Mouse (Mus musculus) C2C12 (cell line): ENCODE results near the gene Dnaaf1. TPM values are rescaled to one million over a fixed set of nuclear protein-coding genes. Genes with fewer than 3 reads are reported as not detected.

ENCODE experiments used
- H3K27me3 ChIP-seq: one replicate; pipeline ENCODE4 v1.6.1; 2011; ENCODE audit not compliant: control insufficient read depth, insufficient read depth, insufficient read length
- H3K36me3 ChIP-seq: one replicate; pipeline ENCODE4 v1.6.1; 2011; ENCODE audit not compliant: control insufficient read depth, insufficient read depth
- H3K4me3 ChIP-seq: one replicate; pipeline ENCODE4 v1.5.1; 2011; ENCODE audit warnings: mild to moderate bottlenecking, control low read depth; ENCODE audit not compliant: poor library complexity, insufficient read depth, severe bottlenecking
- H3K79me2 ChIP-seq: one replicate; pipeline ENCODE4 v1.6.1; 2011; ENCODE audit not compliant: control insufficient read depth, insufficient read depth
- H3K79me3 ChIP-seq: one replicate; pipeline ENCODE4 v1.6.1; 2011; ENCODE audit warnings: low read depth, control low read depth
- H3ac ChIP-seq: one replicate; pipeline ENCODE3; 2011; ENCODE audit warnings: low read depth; ENCODE audit not compliant: control insufficient read depth, insufficient read length
- CEBPB ChIP-seq: IDR thresholded peaks from one replicate; pipeline ENCODE4 v1.6.1; 2011; ENCODE audit warnings: low read depth, mild to moderate bottlenecking, control low read depth, moderate library complexity
- CTCF ChIP-seq: IDR thresholded peaks from one replicate; pipeline ENCODE4 v1.5.1; 2011; ENCODE audit not compliant: control insufficient read depth, insufficient read depth, insufficient read length
- FOSL1 ChIP-seq: IDR thresholded peaks from one replicate; pipeline ENCODE4 v1.8.0; 2011; ENCODE audit warnings: mild to moderate bottlenecking, low read length; ENCODE audit not compliant: poor library complexity, insufficient read depth, severe bottlenecking
- MAX ChIP-seq: IDR thresholded peaks from one replicate; pipeline ENCODE4 v1.6.1; 2011; ENCODE audit warnings: mild to moderate bottlenecking, control low read depth
- MYOD1 ChIP-seq: IDR thresholded peaks from one replicate; pipeline ENCODE4 v1.6.1; 2011; ENCODE audit warnings: low read depth; ENCODE audit not compliant: control insufficient read depth, insufficient read length
- MYOG ChIP-seq: IDR thresholded peaks from one replicate; pipeline ENCODE4 v1.6.1; 2011; ENCODE audit not compliant: control insufficient read depth, insufficient read length; ENCODE audit errors: extremely low read depth
- USF1 ChIP-seq: IDR thresholded peaks from one replicate; pipeline ENCODE4 v1.6.1; 2011; ENCODE audit warnings: low read depth, mild to moderate bottlenecking, control low read depth, moderate library complexity
- polyA plus RNA-seq: library from polyadenylated mRNA; unstranded; fragments of >200 nt; fragmentation: generic; extraction: Trizol; gene quantifications from one replicate; pipeline ENCODE4 v1.2.1, GENCODE M21; 2012; ENCODE audit warnings: missing spikeins

The Dnaaf1 gene
- polyA plus RNA-seq, 1 experiment: 0.01 TPM

DNA sequence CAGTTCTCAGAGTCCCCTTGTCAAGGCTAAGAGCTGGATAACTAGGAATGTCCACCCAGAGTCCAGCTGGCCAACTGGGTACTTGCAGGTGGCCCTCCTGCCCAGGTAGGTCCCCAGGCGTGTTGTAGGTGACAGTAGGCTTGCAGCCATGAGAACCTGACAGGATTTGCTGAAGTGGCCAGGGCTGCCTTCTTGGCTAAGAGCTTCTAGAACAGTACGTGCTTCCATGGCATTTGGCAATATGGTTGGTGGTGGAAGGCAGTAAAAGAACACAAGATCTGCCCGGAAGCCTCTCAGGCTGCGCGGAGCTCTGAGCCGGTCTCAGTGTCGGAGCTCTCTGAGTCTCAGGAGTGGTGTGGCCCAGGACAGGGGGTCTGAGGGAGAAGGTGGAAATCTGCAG is 49.9 kb downstream of the Dnaaf1 start:
- Histone ChIP-seq H3K27me3 (peaks cover 83% of the 10 kb centered on the region), H3K79me3 (no peaks in the 10 kb centered on the region)
- TF ChIP-seq MYOG (no peak), USF1 (no peak), MAX (no peak)

DNA sequence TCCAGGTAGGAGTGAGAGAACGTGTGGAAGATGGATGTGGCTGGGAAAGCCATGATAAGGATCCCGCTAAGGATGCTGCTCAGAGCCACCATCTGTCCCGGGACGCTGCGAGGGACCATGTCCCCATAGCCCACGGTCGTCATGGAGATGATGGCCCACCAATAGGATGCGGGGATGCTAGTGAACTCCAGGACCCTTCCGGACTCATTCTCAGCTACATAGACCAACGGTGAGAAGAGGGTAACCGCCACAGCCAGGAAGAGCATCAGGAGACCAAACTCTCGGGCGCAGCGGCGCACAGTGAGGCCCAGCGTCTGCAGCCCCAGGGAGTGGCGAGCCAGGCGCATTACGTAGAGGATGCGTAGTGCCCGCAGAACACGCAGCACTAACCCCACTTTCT is 50.8 kb downstream of the Dnaaf1 start:
- no peaks in the 10 kb centered on the region for H3K36me3 ChIP-seq
- H3K27me3 ChIP-seq: peaks cover 89% of the 10 kb centered on the region
- H3ac ChIP-seq: no peak overlapping the region
- no peaks in the 10 kb centered on the region for H3K79me3 ChIP-seq
- no peak overlapping the region for H3K4me3 ChIP-seq
- TF ChIP-seq MAX (no peak), USF1 (no peak), FOSL1 (no peak), MYOD1 (no peak)
- no peaks in the 10 kb centered on the region for H3K79me2 ChIP-seq

More for the DNA sequence above, 49.9 kb downstream of the Dnaaf1 start:
- Histone ChIP-seq H3K4me3 (no peak overlapping the region), H3K79me2 (no peaks in the 10 kb centered on the region), H3ac (no peak overlapping the region), H3K36me3 (no peaks in the 10 kb centered on the region)

- TF ChIP-seq CEBPB (no peak), MAX (no peak), MYOD1 (no peak), FOSL1 (no peak), MYOG (no peak)
- H3ac ChIP-seq: no peak overlapping the region
- H3K36me3 ChIP-seq: no peaks in the 10 kb centered on the region
- no peaks in the 10 kb centered on the region for H3K79me3 ChIP-seq
- no peaks in the 10 kb centered on the region for H3K79me2 ChIP-seq
- peaks cover 87% of the 10 kb centered on the region for H3K27me3 ChIP-seq
- H3K4me3 ChIP-seq: no peak overlapping the region
Observed at GRCm38 (mm10) chr8:119627199-119627598, 52.2 kb downstream of the Dnaaf1 start.

- no peaks in the 10 kb centered on the region for H3K79me2 ChIP-seq
- no peaks in the 10 kb centered on the region for H3K36me3 ChIP-seq
- H3ac ChIP-seq: no peak overlapping the region
- no peak overlapping the region for H3K4me3 ChIP-seq
- peaks cover 87% of the 10 kb centered on the region for H3K27me3 ChIP-seq
- no peaks in the 10 kb centered on the region for H3K79me3 ChIP-seq
- no peak for TF ChIP-seq CEBPB
- no peak for TF ChIP-seq USF1
- TF ChIP-seq MYOG: no peak
- no peak for TF ChIP-seq MYOD1
- TF ChIP-seq CTCF: no peak
Observed at GRCm38 (mm10) chr8:119627613-119628359, 52.8 kb downstream of the Dnaaf1 start.

GRCm38 (mm10) chr8:119630841-119631240 is 55.8 kb downstream of the Dnaaf1 start:
- no peaks in the 10 kb centered on the region for H3K79me3 ChIP-seq
- no peak overlapping the region for H3ac ChIP-seq
- no peaks in the 10 kb centered on the region for H3K36me3 ChIP-seq
- H3K79me2 ChIP-seq: no peaks in the 10 kb centered on the region
- TF ChIP-seq FOSL1 (no peak), MYOD1 (no peak), CEBPB (no peak), MYOG (no peak), USF1 (no peak), CTCF (no peak), MAX (no peak)
- no peak overlapping the region for H3K4me3 ChIP-seq
- H3K27me3 ChIP-seq: peaks cover 87% of the 10 kb centered on the region

DNA sequence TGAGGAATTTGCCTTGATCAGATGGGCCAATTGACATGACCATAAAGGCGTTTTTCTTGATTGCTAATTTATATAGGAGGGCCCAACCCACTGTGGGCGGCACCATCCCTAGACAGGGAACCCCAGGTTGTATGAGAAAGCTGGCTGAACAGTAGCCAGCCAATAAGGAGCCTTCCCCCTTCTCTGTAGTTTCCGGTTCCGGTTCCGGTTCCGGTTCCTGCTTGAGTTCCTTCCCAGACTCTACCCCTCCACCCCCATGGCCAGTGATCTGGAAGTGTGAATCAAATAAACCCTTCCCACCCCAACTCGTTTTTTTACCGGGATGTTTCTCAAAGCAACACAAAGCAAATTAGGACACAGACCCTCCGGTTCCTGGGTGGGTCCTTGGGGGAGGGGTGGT is 57.2 kb downstream of the Dnaaf1 start:
- Histone ChIP-seq H3ac (no peak overlapping the region), H3K4me3 (no peak overlapping the region), H3K79me2 (no peaks in the 10 kb centered on the region), H3K79me3 (no peaks in the 10 kb centered on the region), H3K27me3 (peaks cover 89% of the 10 kb centered on the region), H3K36me3 (no peaks in the 10 kb centered on the region)
- TF ChIP-seq CTCF (no peak), MAX (no peak), CEBPB (no peak), USF1 (no peak)
